Mouse (Mus musculus) effector memory CD4-positive, alpha-beta T cell, adult 7 months (primary cell): ENCODE data around the gene Pdyn. TPM values are rescaled to one million over a fixed set of nuclear protein-coding genes. Genes with fewer than 3 reads are reported as not detected.

Experiments
- polyA plus RNA-seq: library from polyadenylated mRNA; unstranded; fragments of 100-300 nt; shearing (Covaris generic); gene quantifications from one replicate; pipeline ENCODE4 v1.2.1, GENCODE M21; 2017

Pdyn gene
- polyA plus RNA-seq: not detected

GRCm38 (mm10) chr2:129699484-129700158, at the start of gene Pdyn:
Pdyn (minus strand) TSS chr2:129699844.

Other genes starting within 250 kb of the Pdyn start
- gene F830045P16Rik, start 163.2 kb downstream of the Pdyn start, polyA plus RNA-seq: not detected
- not detected for gene Sirpa, start 107.0 kb downstream of the Pdyn start, polyA plus RNA-seq
- 3.4 TPM for gene Stk35, start 100.7 kb upstream of the Pdyn start, polyA plus RNA-seq